Mouse (Mus musculus): ENCODE measurements around the gene Tmem56.

The Tmem56 gene

GRCm38 (mm10) chr3:121240362-121241040 lies 42.4 kb downstream of the Tmem56 start:
- DNase-seq (ENCODE audit: low spot score in 2 of 2) = no peak

- no peak for DNase-seq (ENCODE audit: low spot score in 2 of 2)
Measured at GRCm38 (mm10) chr3:121239096-121239495, 43.8 kb downstream of the Tmem56 start.

GRCm38 (mm10) chr3:121224763-121225162 lies 58.1 kb downstream of the Tmem56 start:
- no peak for DNase-seq (ENCODE audit: low spot score in 2 of 2)

GRCm38 (mm10) chr3:121224185-121224584 lies 58.7 kb downstream of the Tmem56 start:
- no peak for DNase-seq (ENCODE audit: low spot score in 2 of 2)

GRCm38 (mm10) chr3:121221987-121222386 lies 60.9 kb downstream of the Tmem56 start:
- DNase-seq (ENCODE audit: low spot score in 2 of 2) = no peak

GRCm38 (mm10) chr3:121217011-121217410 lies 65.9 kb downstream of the Tmem56 start:
- no peak for DNase-seq (ENCODE audit: low spot score in 2 of 2)

- no peak for DNase-seq (ENCODE audit: low spot score in 2 of 2)
Measured at GRCm38 (mm10) chr3:121213501-121213900, 69.4 kb downstream of the Tmem56 start.

- DNase-seq (ENCODE audit: low spot score in 2 of 2) = no peak
Measured at GRCm38 (mm10) chr3:121212156-121212555, 70.7 kb downstream of the Tmem56 start.

GRCm38 (mm10) chr3:121208994-121209393 lies 73.9 kb downstream of the Tmem56 start:
- DNase-seq (ENCODE audit: low spot score in 2 of 2) = no peak

- DNase-seq (ENCODE audit: low spot score in 2 of 2) = no peak
Measured at GRCm38 (mm10) chr3:121206202-121206882, 76.6 kb downstream of the Tmem56 start.

GRCm38 (mm10) chr3:121202638-121203037 lies 80.3 kb downstream of the Tmem56 start:
- no peak for DNase-seq (ENCODE audit: low spot score in 2 of 2)

GRCm38 (mm10) chr3:121201012-121201747 lies 81.7 kb downstream of the Tmem56 start:
- peak; percentile 30 to 74 for DNase-seq (ENCODE audit: low spot score in 2 of 2)

GRCm38 (mm10) chr3:121189199-121189598 lies 93.7 kb downstream of the Tmem56 start:
- DNase-seq (ENCODE audit: low spot score in 2 of 2) = no peak

GRCm38 (mm10) chr3:121187510-121187909 lies 95.4 kb downstream of the Tmem56 start:
- DNase-seq (ENCODE audit: low spot score in 2 of 2) = no peak

- DNase-seq (ENCODE audit: low spot score in 2 of 2) = no peak
Measured at GRCm38 (mm10) chr3:121186925-121187324, 96.0 kb downstream of the Tmem56 start.

- no peak for DNase-seq (ENCODE audit: low spot score in 2 of 2)
Measured at GRCm38 (mm10) chr3:121185197-121185596, 97.7 kb downstream of the Tmem56 start.

GRCm38 (mm10) chr3:121176011-121176410 lies 106.9 kb downstream of the Tmem56 start:
- no peak for DNase-seq (ENCODE audit: low spot score in 2 of 2)

- DNase-seq (ENCODE audit: low spot score in 2 of 2) = no peak
Measured at GRCm38 (mm10) chr3:121174248-121174945, 108.5 kb downstream of the Tmem56 start.

- DNase-seq (ENCODE audit: low spot score in 2 of 2) = no peak
Measured at GRCm38 (mm10) chr3:121172718-121173117, 110.2 kb downstream of the Tmem56 start.

GRCm38 (mm10) chr3:121171872-121172265 lies 111.0 kb downstream of the Tmem56 start:
- no peak for DNase-seq (ENCODE audit: low spot score in 2 of 2)

GRCm38 (mm10) chr3:121171243-121171871 lies 111.5 kb downstream of the Tmem56 start, which contains the start of gene Rwdd3:
Rwdd3 (minus strand) TSS chr3:121171695.
- DNase-seq (ENCODE audit: low spot score in 2 of 2) = peak; percentile 86 to 92

All from spleen, postnatal 10 days (tissue).